Mouse (Mus musculus) bone marrow macrophage, adult 2 months (primary cell): Measurements from ENCODE around the gene Camk2g. TPM values are rescaled to one million over a fixed set of nuclear protein-coding genes. Genes with fewer than 3 reads are reported as not detected.

Source experiments
- H3K27ac ChIP-seq: 2 replicates; pipeline ENCODE4 v1.5.1; 2012; ENCODE audit warnings: low read depth, low read length; ENCODE audit not compliant: insufficient read depth
- H3K4me1 ChIP-seq: 2 replicates; pipeline ENCODE4 v1.6.1; 2012; ENCODE audit warnings: low read length; ENCODE audit not compliant: control insufficient read depth, insufficient read depth
- H3K4me3 ChIP-seq: 2 replicates; pipeline ENCODE4 v1.5.1; 2012; ENCODE audit warnings: mild to moderate bottlenecking, low read length, moderate library complexity; ENCODE audit not compliant: insufficient read depth
- CTCF ChIP-seq: IDR thresholded peaks from 2 replicates; pipeline ENCODE4 v1.5.1; 2012; ENCODE audit warnings: low read depth, mild to moderate bottlenecking, low read length, moderate library complexity
- POLR2A ChIP-seq: IDR thresholded peaks from 2 replicates; pipeline ENCODE4 v1.6.1; 2012; ENCODE audit warnings: mild to moderate bottlenecking, low read depth, low read length, borderline replicate concordance
- polyA plus RNA-seq: library from polyadenylated mRNA; stranded (reverse); fragments of >200 nt; gene quantifications from 2 replicates; pipeline ENCODE4 v1.2.4, GENCODE M21; 2012; ENCODE audit not compliant: missing spikeins, insufficient read depth, insufficient read length

Camk2g gene
- polyA plus RNA-seq, 1 experiment, result 24.6 TPM

DNA sequence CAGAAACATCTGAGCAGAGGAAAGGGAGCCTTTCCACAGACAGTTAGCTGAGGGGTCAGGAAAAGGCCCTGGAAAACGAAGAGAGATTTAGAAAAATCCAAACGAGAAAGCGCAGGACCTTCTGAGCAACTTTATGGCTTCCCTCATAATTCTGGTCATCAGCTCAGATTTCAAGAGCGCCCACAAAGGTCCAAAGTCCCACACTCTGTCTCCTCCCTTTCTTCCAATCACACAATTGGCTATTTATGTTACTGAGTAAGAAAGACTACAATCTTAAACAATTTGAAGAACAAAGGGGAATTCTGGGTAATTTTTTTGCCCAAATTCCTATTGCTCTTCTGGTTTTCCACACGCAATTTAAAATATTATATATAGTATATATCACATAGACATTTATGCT, 43.4 kb downstream of the Camk2g start:
- H3K4me1 ChIP-seq, result no peaks in the 10 kb centered on the region
- H3K4me3 ChIP-seq, result no peak overlapping the region
- H3K27ac ChIP-seq, result no peak overlapping the region
- TF ChIP-seq POLR2A (no peak), CTCF (no peak)

DNA sequence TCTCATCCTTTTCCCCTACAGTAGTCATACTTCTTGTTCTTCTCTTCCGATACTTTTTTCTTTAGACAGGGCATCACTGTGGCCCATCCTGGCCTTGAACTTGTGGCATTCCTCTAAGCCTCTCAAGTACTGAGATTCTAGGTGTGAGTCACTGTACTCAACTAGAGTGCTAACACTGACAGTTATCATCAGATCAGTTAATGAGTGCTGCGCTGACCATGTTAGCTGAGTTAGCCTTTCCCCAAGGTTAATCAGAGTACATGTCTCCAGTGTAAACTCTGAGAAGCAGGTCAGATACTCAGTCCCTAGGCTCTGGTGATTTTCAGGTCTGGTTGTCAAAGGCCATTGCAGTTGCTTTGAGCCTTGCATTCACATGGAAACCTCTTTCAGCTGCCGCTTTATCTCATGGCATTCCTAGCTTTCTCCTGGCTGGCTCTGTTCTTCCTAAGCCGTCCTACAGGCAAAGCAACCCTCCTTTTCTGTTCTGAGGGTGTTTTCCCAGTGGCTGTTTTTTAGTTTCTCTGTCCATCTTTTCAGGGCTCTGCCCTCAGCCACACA, 44.3 kb downstream of the Camk2g start:
- H3K27ac ChIP-seq, result no peak overlapping the region
- no peaks in the 10 kb centered on the region for H3K4me1 ChIP-seq
- H3K4me3 ChIP-seq, result no peak overlapping the region
- TF ChIP-seq CTCF, result no peak
- TF ChIP-seq POLR2A, result no peak

DNA sequence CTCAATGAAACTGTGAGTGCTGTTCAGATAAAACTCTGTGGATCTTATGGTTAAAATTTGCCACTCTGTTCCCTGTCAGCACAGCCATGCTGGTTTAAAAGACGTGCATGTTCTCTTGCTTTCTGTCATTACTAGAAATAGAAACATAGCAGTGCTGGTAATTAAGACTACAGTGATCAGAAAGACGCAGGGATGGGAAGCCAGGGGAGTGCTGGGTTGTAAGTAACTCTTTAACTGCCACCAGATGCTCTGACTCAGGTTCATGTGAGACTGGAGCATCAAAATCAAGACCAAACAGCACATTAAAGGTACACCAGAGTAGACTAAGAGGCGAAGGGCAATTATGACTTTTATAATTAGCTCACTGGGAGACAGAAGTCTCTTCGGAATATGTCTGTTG, 45.5 kb downstream of the Camk2g start:
- Histone ChIP-seq H3K4me3 (no peak overlapping the region), H3K4me1 (no peaks in the 10 kb centered on the region), H3K27ac (no peak overlapping the region)
- TF ChIP-seq CTCF (no peak), POLR2A (no peak)

DNA sequence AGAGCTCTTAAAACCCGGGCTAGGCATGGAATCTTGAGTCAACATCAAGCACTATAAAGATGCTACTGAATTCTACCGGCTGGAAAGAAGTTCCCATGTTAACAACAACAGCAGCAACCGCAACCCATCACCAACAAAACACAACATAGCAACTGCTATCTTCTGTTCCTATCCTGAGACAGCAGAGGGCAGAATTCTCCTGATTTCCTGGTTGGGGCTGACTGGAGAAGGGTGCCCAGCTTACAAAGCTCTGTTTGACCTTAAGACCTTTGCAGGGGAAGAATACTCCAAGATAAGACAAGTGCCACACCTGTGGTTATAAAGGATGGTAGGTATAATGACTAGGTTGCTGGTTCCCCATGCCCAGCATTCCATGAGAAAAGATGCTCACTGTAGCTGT, 47.0 kb downstream of the Camk2g start:
- no peak overlapping the region for H3K27ac ChIP-seq
- TF ChIP-seq POLR2A (no peak), CTCF (no peak)

DNA sequence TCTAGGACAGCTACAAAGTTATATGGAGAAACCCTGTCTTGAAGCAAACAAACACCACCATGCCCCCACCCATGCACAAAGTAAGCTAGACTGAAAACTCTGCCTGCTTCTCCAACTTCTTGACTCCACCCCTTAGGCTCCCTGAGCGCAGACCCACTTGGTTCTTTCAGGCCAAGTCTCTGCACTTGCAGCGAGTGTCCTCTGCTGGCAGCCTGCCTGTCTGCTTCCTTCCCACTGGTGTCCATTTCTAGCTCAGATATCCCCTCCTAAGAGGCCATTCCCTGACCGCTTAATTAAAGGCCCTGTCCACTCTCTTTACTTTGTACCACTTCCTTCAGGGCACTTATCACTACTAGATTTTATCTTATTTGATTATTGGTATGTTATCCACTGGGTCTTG, 50.3 kb downstream of the Camk2g start:
- Histone ChIP-seq H3K27ac (no peak overlapping the region), H3K4me3 (no peak overlapping the region), H3K4me1 (no peaks in the 10 kb centered on the region)
- TF ChIP-seq CTCF, result no peak
- TF ChIP-seq POLR2A, result no peak

More for the DNA sequence above, 47.0 kb downstream of the Camk2g start:
- Histone ChIP-seq H3K4me1 (no peaks in the 10 kb centered on the region), H3K4me3 (no peak overlapping the region)

DNA sequence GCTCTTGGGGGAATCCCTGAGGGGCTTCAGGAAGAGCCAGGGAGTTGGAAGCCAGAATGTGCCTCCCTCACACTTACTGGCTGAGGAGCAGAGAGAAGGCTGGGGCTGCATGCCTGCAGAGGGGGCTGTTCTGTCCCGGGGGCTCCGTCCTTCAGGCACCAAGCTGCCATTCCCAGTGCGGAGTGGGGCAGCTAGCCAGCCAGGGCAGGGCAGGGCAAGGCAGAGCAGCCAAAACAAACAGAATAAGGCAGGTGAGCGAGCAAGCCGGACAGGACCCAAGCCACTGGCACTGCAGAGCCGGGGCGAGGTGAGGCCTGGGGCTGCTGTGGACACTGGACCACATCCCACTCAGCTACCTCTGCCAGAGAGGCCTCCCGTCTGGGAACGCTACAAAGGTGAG, 52.6 kb downstream of the Camk2g start:
- Histone ChIP-seq H3K27ac (no peak overlapping the region), H3K4me1 (no peaks in the 10 kb centered on the region), H3K4me3 (no peak overlapping the region)
- TF ChIP-seq POLR2A (no peak), CTCF (no peak)

DNA sequence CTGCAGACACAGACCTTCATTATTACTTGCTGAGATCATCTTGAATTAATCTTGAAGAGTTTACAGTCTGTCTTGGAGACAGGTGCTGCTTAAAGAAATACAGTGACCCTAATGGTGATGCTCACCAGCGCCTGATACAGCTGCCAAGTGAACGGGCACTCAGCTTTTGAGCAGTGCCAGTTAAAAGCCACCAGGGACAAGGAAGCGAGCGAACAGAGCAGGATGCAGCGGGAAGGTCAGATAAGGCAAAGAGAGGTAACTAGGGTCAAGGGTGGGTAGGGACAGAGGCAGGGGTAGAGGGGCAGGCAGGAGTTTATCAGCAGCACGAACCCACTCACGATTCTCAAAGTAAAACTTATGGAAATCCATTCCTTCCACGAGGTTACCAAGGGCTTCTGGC, 55.4 kb downstream of the Camk2g start:
- Histone ChIP-seq H3K4me3 (no peak overlapping the region), H3K4me1 (peaks cover 7% of the 10 kb centered on the region), H3K27ac (no peak overlapping the region)
- TF ChIP-seq CTCF, result no peak
- TF ChIP-seq POLR2A, result no peak

DNA sequence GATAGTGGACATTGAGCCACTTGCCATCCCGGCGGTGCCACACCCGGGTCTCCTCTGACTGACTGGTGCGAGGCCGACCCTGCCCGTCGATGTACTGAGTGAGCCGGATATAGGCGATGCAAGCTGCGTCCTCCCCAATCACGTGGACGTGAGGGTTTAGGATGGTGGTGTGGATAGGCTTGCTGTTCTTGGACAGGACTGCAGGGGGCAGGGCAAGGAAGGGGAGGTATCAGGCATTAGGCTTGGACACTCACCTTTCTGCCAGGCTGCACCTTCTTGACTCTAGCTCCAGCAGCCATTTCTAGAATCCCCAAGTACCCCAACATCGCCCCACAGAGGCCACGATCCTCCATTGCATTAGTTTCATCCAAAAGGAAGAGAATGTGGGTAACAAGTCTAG, 56.6 kb downstream of the Camk2g start:
- no peak overlapping the region for H3K4me3 ChIP-seq
- H3K27ac ChIP-seq, result no peak overlapping the region
- peaks cover 15% of the 10 kb centered on the region for H3K4me1 ChIP-seq
- no peak for TF ChIP-seq POLR2A
- TF ChIP-seq CTCF, result 0 out of 2 replicates have a peak, but pooled peaks have one; percentile 19

DNA sequence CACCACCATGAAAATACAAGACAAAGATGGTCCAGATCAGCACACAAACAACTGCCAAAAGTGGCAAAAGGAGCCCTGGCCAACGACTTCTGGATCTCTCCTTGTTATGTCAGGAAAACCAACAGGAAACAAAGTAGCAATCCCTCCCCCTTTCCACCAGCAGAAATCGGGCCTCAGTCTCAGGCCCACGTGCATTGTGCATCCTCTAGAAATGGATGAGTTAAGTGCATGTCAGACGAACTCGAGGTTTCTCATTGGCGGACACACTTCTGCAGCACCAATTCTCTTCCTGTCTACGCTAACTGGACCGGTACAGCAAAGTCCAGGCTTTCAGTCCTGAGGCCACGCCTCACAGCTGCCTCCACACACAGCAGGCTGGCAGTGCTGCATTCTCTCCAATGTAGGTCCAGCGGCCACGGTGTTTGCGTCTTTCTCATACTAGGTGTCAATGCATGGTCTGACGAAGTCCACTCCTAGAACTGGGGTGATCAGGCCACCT, 57.9 kb downstream of the Camk2g start:
- no peak overlapping the region for H3K4me3 ChIP-seq
- H3K27ac ChIP-seq, result no peak overlapping the region
- TF ChIP-seq POLR2A (no peak), CTCF (no peak)
- H3K4me1 ChIP-seq, result peaks cover 23% of the 10 kb centered on the region

DNA sequence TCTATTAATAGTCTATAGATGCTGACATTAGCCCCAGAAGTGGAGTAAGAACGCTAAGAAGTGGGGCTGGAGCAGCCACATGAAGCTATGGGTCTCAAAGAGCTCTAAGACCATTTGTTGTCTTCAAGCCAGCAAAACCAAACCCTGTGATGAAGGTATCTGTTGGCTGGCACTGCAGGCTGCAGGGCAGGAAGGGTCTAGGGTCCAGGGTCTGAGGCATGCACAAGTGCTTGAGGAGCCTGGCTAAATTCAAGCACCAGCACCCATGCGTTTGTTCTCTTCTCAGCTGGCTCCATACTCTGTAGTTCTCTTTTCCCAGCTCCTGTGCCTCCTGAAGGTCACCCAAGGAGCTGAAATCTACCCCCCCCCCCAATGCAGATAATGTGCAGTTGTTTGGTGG, 58.8 kb downstream of the Camk2g start:
- TF ChIP-seq CTCF (no peak), POLR2A (no peak)
- H3K27ac ChIP-seq, result peak overlapping the region; percentile 26; the same call in 1 of the 2 replicates
- H3K4me1 ChIP-seq, result peaks cover 32% of the 10 kb centered on the region
- no peak overlapping the region for H3K4me3 ChIP-seq
